Mouse (Mus musculus): ENCODE data around the gene Taf6l.

DNA sequence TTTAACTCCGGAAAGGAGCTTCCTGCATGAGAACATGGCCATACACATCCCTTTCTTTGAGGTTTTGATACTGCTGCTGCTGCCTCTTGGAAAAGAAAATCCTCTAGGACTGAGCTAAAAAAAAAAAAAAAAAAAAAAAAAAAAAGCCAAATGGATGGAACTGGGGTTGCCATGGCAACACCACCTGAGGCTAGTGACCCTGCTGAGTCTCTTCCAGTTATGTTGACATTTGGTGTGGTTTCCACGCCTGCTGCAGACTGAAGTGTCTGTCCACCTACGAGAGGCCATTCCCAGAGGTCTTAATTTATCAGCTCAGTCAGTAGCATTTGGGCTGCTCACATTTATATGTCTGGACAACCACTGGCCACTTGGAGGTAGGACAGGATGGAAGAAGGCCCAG is 2.3 kb upstream of the Taf6l start:
- TF ChIP-seq ZC3H11A (IDR thresholded peaks at IDR 0.05; ENCODE audit: borderline replicate concordance, low read depth, low read length) (no peak), HCFC1 (IDR thresholded peaks at IDR 0.05; ENCODE audit: borderline replicate concordance, insufficient read depth, low read length) (no peak)

Data from ES-E14 (cell line).